In the genomic region with DNA sequence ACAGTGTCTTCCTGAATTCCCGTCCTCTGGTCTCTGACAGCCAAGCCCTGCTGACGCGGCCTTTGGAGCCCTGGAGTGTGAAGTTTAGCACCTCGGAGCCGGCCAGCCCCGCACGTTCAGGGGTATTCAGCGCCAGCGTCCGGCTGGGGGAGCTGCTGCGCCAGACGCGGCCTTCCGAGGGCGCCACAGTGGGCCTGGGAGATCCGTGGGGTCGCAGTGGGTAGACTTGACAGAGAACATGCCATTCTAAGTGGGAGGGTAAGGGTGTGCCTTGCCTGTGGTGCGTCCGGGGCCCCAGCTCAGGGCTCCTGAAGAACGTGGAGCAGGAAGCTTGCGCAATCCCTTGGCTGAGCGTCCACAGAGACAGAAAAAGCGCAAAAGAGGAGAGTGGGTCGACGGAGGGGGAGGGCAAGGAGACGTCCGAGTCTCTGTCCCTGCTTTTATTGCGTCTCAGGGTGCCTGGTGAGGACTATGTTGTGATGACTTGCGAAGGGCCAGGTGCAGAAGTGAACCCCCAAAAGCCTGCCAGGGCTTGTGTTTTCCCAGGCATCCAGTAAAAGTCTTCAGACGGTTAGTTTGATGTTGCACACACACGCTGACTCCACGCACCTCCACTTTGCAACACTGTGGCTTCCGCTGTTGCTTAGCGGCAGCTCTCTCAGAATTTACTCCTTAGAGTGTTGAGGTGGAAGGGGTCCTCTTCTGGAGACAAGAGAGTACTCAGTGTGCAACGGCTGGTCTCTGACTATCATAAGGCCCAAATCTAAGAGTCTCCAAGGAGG, we compare ENCODE assay signal across 9 mouse cellular contexts. TPM values are rescaled to one million over a fixed set of nuclear protein-coding genes. Genes with fewer than 3 reads are reported as not detected.
DNase-seq lines count a peak whose midpoint lies in the region; ATAC-seq and TF ChIP-seq lines count a peak whose summit lies in the region.
"Had no signal": no experiment of that assay in that cellular context is flagged by ENCODE, and none has a peak within 500 bp of the region (broad histone marks: within the 10 kb centered on the region; RNA-seq: fewer than 3 reads in every experiment).

No protein-coding gene starts in this region.

- DNase-seq in hindbrain, embryonic 10.5 days (ENCODE audit: low spot score) = peak; percentile 50
- DNase-seq in hindbrain, embryonic 14.5 days (ENCODE audit: low spot score) = no peak
- DNase-seq in kidney, adult 11 months = peak; percentile 52
- peak; percentile 79 to 84 for DNase-seq in lung, adult 18-20 months
- DNase-seq in retina, embryonic 14.5 days (ENCODE audit: low spot score) = peak; percentile 56
- no peak for DNase-seq in c-Kit-positive CD71-positive TER-119-positive erythroid progenitor cells, embryonic 14.5 days (ENCODE audit: low spot score)

- no peak overlapping the region for H3K9ac ChIP-seq in hindbrain, embryonic 14.5 days

- H3K36me3 ChIP-seq in hindbrain, embryonic 10.5 days = no peaks in the 10 kb centered on the region
- no peaks in the 10 kb centered on the region; the same call in 1 of the 2 replicates for H3K36me3 ChIP-seq in hindbrain, embryonic 14.5 days (replicated peaks; ENCODE audit: control insufficient read depth, insufficient read depth)

- 0 out of 2 replicates have a peak, but pooled peaks have one; percentile 47 for TF ChIP-seq POLR2A in bone marrow macrophage, adult 2 months (IDR thresholded peaks at IDR 0.05; ENCODE audit: borderline replicate concordance, low read depth, low read length)

- H3K27ac ChIP-seq in hindbrain, embryonic 10.5 days = peak overlapping the region; percentile 42; the same call in 1 of the 2 replicates
- H3K27ac ChIP-seq in hindbrain, embryonic 14.5 days = no peak overlapping the region
- H3K27ac ChIP-seq in bone marrow macrophage, adult 2 months (ENCODE audit: insufficient read depth, low read depth, low read length) = no peak overlapping the region
- H3K27ac ChIP-seq: macrophage had no signal

- H3K4me2 ChIP-seq in hindbrain, embryonic 14.5 days (replicated peaks) = no peak overlapping the region

- WGBS in hindbrain, embryonic 10.5 days = 1% methylated on average over 35 of the region's 35 CpGs
- 2% methylated on average over 35 of the region's 35 CpGs for WGBS in hindbrain, embryonic 14.5 days

- H3K4me1 ChIP-seq in hindbrain, embryonic 10.5 days (replicated peaks) = peaks cover 86% of the 10 kb centered on the region
- peaks cover 47% of the 10 kb centered on the region for H3K4me1 ChIP-seq in hindbrain, embryonic 14.5 days (replicated peaks; ENCODE audit: control insufficient read depth, insufficient read depth, low read length)
- H3K4me1 ChIP-seq in bone marrow macrophage, adult 2 months (ENCODE audit: control insufficient read depth, insufficient read depth, low read length) = peaks cover 17% of the 10 kb centered on the region

- no peak for ATAC-seq in hindbrain, embryonic 14.5 days (ENCODE audit: low FRiP score)
- peak; percentile 27 for ATAC-seq in granulocyte monocyte progenitor cell, adult 5-6 weeks (replicated peaks; ENCODE audit: poor library complexity, severe bottlenecking)

- H3K27me3 ChIP-seq in hindbrain, embryonic 10.5 days (ENCODE audit: insufficient read depth, poor library complexity, severe bottlenecking) = peaks cover 87% of the 10 kb centered on the region
- peaks cover 38% of the 10 kb centered on the region for H3K27me3 ChIP-seq in hindbrain, embryonic 14.5 days (ENCODE audit: control insufficient read depth, insufficient read depth, low read length)

- TF ChIP-seq CTCF in bone marrow macrophage, adult 2 months (IDR thresholded peaks at IDR 0.05; ENCODE audit: low read depth, low read length) = no peak

- peak overlapping the region; percentile 32 for H3K4me3 ChIP-seq in hindbrain, embryonic 10.5 days
- H3K4me3 ChIP-seq in hindbrain, embryonic 14.5 days (replicated peaks; ENCODE audit: low read length) = no peak overlapping the region
- H3K4me3 ChIP-seq in bone marrow macrophage, adult 2 months (ENCODE audit: insufficient read depth, low read length) = peak overlapping the region; percentile 14; the same call in 1 of the 2 replicates

- H3K9me3 ChIP-seq in hindbrain, embryonic 10.5 days = no peaks in the 10 kb centered on the region
- H3K9me3 ChIP-seq in hindbrain, embryonic 14.5 days (ENCODE audit: control insufficient read depth, low read length) = no peaks in the 10 kb centered on the region

RNA-seq across cellular contexts. Expression of a gene that starts 1.5 kb away (rescaled TPM):
- 4.4 and 8.2 TPM in 2 replicates for polyA plus RNA-seq in hindbrain, embryonic 10.5 days (2016; fragmentation: Nextera tagmentation; extraction: Ambion mirVana)
- polyA plus RNA-seq in hindbrain, embryonic 14.5 days (2014; fragmentation: Nextera tagmentation; extraction: Ambion mirVana) = 16.8 and 20.2 TPM in 2 replicates
- 15.8 and 17.2 TPM in 2 replicates for polyA plus RNA-seq in bone marrow macrophage, adult 2 months (2012; ENCODE audit: insufficient read depth, insufficient read length, missing spikeins)
- 15.8 and 18.8 TPM in 2 replicates for total RNA-seq in granulocyte monocyte progenitor cell, adult 5-6 weeks (2014; fragmentation: Nextera tagmentation)
- total RNA-seq in granulocyte monocyte progenitor cell, adult 5-6 weeks (2017) = 27.4 and 38.2 TPM in 2 replicates

RNA-seq across cellular contexts. Expression of a gene that starts 46.7 kb away (rescaled TPM):
- 11.2 and 13.0 TPM in 2 replicates for polyA plus RNA-seq in hindbrain, embryonic 10.5 days (2016; fragmentation: Nextera tagmentation; extraction: Ambion mirVana)
- 8.5 and 9.8 TPM in 2 replicates for polyA plus RNA-seq in hindbrain, embryonic 14.5 days (2014; fragmentation: Nextera tagmentation; extraction: Ambion mirVana)
- 6.2 and 9.5 TPM in 2 replicates for polyA plus RNA-seq in bone marrow macrophage, adult 2 months (2012; ENCODE audit: insufficient read depth, insufficient read length, missing spikeins)
- 3.6 TPM in 2 replicates for total RNA-seq in granulocyte monocyte progenitor cell, adult 5-6 weeks (2014; fragmentation: Nextera tagmentation)
- total RNA-seq in granulocyte monocyte progenitor cell, adult 5-6 weeks (2017) = 1.5 and 3.2 TPM in 2 replicates

Comparison
In these comparisons a context has a peak if more than half of its experiments do, and no peak if none do; other contexts are left out.
1. DNase-seq: peak in hindbrain, embryonic 10.5 days (single experiment), kidney, adult 11 months (single experiment), lung, adult 18-20 months (2 of 2) and retina, embryonic 14.5 days (single experiment); none in hindbrain, embryonic 14.5 days (single experiment) and c-Kit-positive CD71-positive TER-119-positive erythroid progenitor cells, embryonic 14.5 days (single experiment).